Mouse (Mus musculus) brain, embryonic 14.5 days (tissue): Measurements from ENCODE around the gene Lypd6.

ENCODE experiments used
- CTCF ChIP-seq: fragments of 200-500 bp; IDR thresholded peaks from 2 replicates; pipeline ENCODE4 v1.5.1; 2012; ENCODE audit warnings: inconsistent platforms, mild to moderate bottlenecking, moderate library complexity, borderline replicate concordance; ENCODE audit not compliant: insufficient read depth, insufficient read length; ENCODE audit errors: extremely low read depth
- POLR2A ChIP-seq: fragments of 200-500 bp; IDR thresholded peaks from 2 replicates; pipeline ENCODE4 v1.6.1; 2012; ENCODE audit warnings: mild to moderate bottlenecking, inconsistent platforms, borderline replicate concordance; ENCODE audit not compliant: poor library complexity, insufficient read depth, insufficient read length, severe bottlenecking; ENCODE audit errors: extremely low read depth

DNA sequence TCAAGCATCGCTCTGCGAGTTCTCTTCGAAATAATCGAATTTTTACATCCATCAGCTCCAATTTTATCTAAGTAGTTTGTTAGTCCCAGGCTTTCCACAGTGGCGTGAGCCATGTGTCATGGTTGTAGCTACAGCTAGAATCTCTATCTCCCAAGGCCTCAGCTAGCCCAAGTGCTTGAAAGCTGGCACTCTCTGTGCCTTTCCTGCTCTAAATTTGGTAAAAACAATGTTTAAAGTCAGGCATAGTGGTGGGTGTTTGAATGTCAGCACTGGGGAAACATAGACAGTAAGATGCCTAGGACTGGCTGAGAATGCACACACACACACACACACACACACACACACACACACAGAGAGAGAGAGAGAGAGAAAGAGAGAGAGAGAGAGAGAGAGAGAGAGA lies 40.7 kb upstream of the Lypd6 start:
- no peak for TF ChIP-seq CTCF
- no peak for TF ChIP-seq POLR2A
